Mouse (Mus musculus) heart, embryonic 16.5 days (tissue): ENCODE measurements at regions not wholly inside any gene's neighbourhood (a gene's known extent, or its start where the extent isn't known, plus 50 kb on each side); places are given as distances from the start of the nearest gene placed in this dataset.
"Not testable (repeated sequence)": the region's sequence is repeated elsewhere in the genome, so short reads cannot be mapped to it uniquely, and the experiment has no call there.

Source experiments
- ATAC-seq: fragments of 200-750 bp; cut with Nextera tagmentation; replicated peaks from 2 replicates; pipeline ENCODE4 v1.8.0; 2017; ENCODE audit warnings: moderate number of reproducible peaks; ENCODE audit not compliant: insufficient read depth, low FRiP score; ENCODE audit errors: extremely low read depth
- H3K27ac ChIP-seq: fragments of 300-500 bp; sonication (generic); 2 replicates; pipeline ENCODE4 v1.5.1; 2014; ENCODE audit warnings: mild to moderate bottlenecking, low read length, control low read depth, moderate library complexity
- H3K27me3 ChIP-seq: fragments of 300-500 bp; sonication (generic); 2 replicates; pipeline ENCODE4 v1.6.1; 2014; ENCODE audit warnings: low read length, mixed read lengths; ENCODE audit not compliant: control insufficient read depth, insufficient read depth
- H3K36me3 ChIP-seq: fragments of 300-500 bp; sonication (generic); 2 replicates; pipeline ENCODE4 v1.6.1; 2014; ENCODE audit not compliant: control insufficient read depth, insufficient read depth
- H3K4me1 ChIP-seq: fragments of 300-500 bp; sonication (generic); 2 replicates; pipeline ENCODE4 v1.6.1; 2014; ENCODE audit warnings: low read length, mixed read lengths; ENCODE audit not compliant: control insufficient read depth, insufficient read depth
- H3K4me2 ChIP-seq: fragments of 300-500 bp; sonication (generic); 2 replicates; pipeline ENCODE4 v1.6.1; 2014; ENCODE audit warnings: low read depth, mild to moderate bottlenecking, control low read depth, low read length
- H3K4me3 ChIP-seq: fragments of 300-500 bp; sonication (generic); 2 replicates; pipeline ENCODE4 v1.5.1; 2014; ENCODE audit warnings: mild to moderate bottlenecking, control low read depth, low read length
- H3K9ac ChIP-seq: fragments of 300-500 bp; sonication (generic); 2 replicates; pipeline ENCODE4 v1.6.1; 2014; ENCODE audit warnings: low read length, control low read depth
- H3K9me3 ChIP-seq: fragments of 300-500 bp; sonication (generic); replicated peaks from 2 replicates; pipeline ENCODE4 v1.6.1; 2016; ENCODE audit warnings: low read length; ENCODE audit not compliant: control insufficient read depth
- whole genome bisulfite sequencing: fragments of 180-500 bp; shearing (Covaris S2); extraction: QIAGEN DNeasy Blood & Tissue Kit; methylation state at CpG from one replicate; pipeline ENCODE4 v1.1.7; 2014; 5-methylcytosine and 5-hydroxymethylcytosine counted together

DNA sequence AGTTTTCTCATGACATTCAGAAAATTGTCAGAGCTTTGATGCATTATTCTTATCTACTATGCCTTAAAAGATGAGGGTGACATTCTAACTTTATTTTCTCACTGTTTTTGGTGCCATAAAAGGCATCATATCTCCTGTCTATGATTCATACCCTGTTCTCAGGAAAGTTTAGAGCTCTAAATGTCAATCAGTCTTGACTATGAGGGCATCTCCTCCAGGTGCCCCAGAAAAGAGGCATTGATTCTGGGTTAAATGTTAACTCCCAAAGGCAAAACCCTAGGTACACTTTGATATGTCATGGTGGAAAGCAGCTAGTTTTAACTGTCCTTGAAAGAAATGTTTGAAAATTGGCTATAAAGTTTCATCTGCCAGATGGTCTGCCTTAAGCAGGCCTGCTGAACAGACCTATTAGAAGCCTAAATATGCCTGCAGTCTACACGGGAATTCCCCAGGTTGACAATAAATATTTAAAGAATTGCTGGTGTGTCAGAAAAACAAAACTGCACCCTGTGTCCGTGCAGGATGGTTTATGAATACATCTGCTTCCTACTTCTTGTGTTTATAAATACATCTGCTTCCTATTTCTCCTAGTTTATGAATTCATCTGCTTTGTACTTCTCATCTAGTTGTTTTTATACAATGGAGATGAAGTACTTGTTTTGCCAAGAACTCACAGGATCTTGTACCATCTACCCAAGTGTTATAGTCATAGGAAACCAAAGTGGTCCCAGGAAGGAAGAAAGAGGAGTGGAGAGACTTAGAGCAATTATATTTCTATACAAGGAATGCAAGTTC lies 172.3 kb downstream of the Snca start:
- Histone ChIP-seq H3K27me3 (no peaks in the 10 kb centered on the region), H3K4me2 (no peak overlapping the region), H3K9me3 (no peaks in the 10 kb centered on the region), H3K36me3 (no peaks in the 10 kb centered on the region), H3K4me1 (no peaks in the 10 kb centered on the region), H3K4me3 (no peak overlapping the region), H3K9ac (no peak overlapping the region), H3K27ac (no peak overlapping the region)
- ATAC-seq, result no peak
- WGBS, result 50% methylated on average over 2 of the region's 2 CpGs

DNA sequence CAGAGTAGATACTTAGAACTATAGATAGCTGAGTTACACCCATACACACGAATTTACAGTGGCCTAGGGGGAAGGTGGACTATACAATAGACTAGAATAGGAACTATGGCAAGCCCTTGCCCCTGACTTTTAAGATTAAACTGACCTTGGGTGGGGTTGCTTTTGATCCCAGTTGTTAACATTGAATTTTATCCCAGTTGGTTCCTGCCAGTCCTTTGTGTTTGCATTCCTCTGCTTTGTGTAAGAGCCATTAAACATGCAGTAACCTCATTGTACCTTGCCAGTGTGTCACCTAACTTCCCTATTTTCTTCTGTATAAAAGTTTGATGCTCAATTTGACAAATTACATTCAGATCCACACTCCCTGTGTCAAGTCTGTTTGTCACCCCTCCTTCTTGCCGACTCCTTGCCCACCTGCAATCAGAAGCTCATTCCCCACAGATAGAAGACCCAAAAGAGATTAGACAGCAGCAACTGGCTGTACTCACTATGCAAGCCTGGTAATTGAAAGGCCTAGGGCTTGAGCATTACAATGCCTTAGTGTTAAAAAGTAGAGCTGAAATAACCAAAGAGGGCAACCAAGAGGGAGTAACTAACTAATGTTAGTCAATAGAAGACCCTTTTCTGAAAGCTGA lies 182.6 kb downstream of the Snca start:
- not testable (repeated sequence) for ATAC-seq

DNA sequence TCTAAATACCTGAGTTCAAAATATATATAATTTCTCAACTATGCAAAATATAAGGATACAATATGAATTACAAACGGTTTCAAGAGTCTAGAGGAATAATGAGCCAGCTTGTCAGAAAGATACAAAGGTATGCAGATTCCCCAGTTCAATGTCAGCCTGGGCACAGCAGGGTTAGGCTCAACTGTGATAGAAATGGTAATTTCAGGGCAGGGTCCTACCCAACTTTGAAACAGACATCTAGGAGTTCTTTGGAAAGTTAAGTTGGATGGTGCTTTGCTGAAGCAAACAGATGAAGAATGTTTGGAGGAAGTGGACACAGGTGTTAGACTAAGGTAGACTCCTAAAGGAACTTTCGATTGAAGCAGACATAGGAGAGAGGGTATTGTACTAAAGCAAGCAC lies 187.4 kb downstream of the Snca start:
- H3K9me3 ChIP-seq, result no peaks in the 10 kb centered on the region
- no peak overlapping the region for H3K27ac ChIP-seq
- no peaks in the 10 kb centered on the region for H3K36me3 ChIP-seq
- ATAC-seq, result no peak
- H3K4me1 ChIP-seq, result no peaks in the 10 kb centered on the region
- H3K4me2 ChIP-seq, result no peak overlapping the region
- H3K9ac ChIP-seq, result no peak overlapping the region
- WGBS, result 54% methylated on average over 2 of the region's 2 CpGs
- no peaks in the 10 kb centered on the region for H3K27me3 ChIP-seq
- H3K4me3 ChIP-seq, result no peak overlapping the region

More for the DNA sequence above, 182.6 kb downstream of the Snca start:
- not testable (repeated sequence) for H3K4me2 ChIP-seq, H3K9ac ChIP-seq, H3K4me1 ChIP-seq, H3K9me3 ChIP-seq, H3K4me3 ChIP-seq, H3K36me3 ChIP-seq, H3K27ac ChIP-seq, H3K27me3 ChIP-seq
- 42% methylated on average over 2 of the region's 2 CpGs for WGBS

DNA sequence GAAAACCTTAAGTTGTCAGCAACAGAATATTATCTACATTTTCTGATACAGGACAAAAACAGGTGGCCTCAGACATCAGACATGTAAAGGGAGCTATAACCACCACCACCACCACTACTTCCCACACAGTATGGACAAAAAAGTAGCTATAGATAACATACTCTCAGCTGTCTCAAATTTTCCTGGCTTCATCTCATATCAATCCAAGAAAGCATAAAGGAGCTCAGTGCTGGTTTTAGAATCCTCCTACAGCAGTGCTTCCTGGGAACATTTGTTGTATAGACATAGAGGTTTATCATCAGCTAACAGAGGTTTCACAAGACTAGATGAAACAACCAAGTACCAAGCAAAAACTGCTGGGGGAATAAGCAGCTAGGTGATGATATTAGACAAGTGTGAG lies 213.3 kb downstream of the Snca start:
- ATAC-seq, result no peak
- H3K9ac ChIP-seq, result no peak overlapping the region
- H3K36me3 ChIP-seq, result no peaks in the 10 kb centered on the region
- no peak overlapping the region for H3K4me2 ChIP-seq
- H3K4me3 ChIP-seq, result no peak overlapping the region
- no peaks in the 10 kb centered on the region for H3K27me3 ChIP-seq
- no peak overlapping the region for H3K27ac ChIP-seq
- no peaks in the 10 kb centered on the region for H3K9me3 ChIP-seq
- H3K4me1 ChIP-seq, result no peaks in the 10 kb centered on the region

DNA sequence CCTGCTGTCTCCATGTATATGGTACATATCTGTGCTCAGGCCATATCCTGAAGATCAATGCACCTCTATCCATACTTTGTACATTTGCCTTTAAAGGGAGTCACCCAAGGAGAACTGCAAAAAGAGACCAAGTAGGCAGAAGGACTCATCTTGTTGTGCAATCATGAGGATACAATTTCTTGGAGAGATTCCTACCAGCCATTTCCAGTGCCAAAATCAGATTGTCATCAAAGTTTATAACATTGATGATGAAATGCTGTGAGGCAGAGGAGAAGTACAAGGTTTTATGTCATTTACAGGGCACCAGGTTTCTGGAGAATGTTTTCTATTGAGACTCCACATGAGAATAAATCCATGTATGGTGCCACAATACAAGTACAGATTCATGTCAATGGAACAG lies 229.5 kb downstream of the Snca start:
- Histone ChIP-seq H3K27me3 (no peaks in the 10 kb centered on the region), H3K9me3 (no peaks in the 10 kb centered on the region), H3K27ac (no peak overlapping the region), H3K9ac (no peak overlapping the region), H3K4me1 (no peaks in the 10 kb centered on the region), H3K36me3 (no peaks in the 10 kb centered on the region), H3K4me2 (no peak overlapping the region), H3K4me3 (no peak overlapping the region)
- ATAC-seq, result no peak

DNA sequence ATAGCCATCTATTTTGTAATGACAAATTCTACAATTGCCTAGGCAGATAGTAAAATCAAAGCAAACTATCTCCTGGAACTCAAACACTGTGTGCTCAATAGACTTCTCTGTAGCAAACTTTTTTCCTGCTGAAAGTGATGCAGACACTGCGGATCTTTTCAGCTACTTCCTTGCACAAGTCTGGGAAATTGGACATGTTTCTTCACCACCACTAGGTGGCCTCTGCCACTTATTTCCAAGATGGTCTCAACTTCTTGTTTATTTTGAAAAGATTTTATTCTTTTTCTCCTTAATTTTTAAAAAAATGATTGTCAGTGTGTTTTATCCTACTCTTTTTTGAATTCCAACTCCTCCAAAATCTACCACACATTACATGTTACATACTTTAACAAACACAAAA lies 265.4 kb downstream of the Snca start:
- no peak overlapping the region for H3K27ac ChIP-seq
- H3K36me3 ChIP-seq, result no peaks in the 10 kb centered on the region
- WGBS, result 69% methylated on average over 1 of the region's 1 CpGs
- H3K4me2 ChIP-seq, result no peak overlapping the region
- H3K9me3 ChIP-seq, result no peaks in the 10 kb centered on the region
- H3K4me3 ChIP-seq, result no peak overlapping the region
- H3K4me1 ChIP-seq, result no peaks in the 10 kb centered on the region
- no peak overlapping the region for H3K9ac ChIP-seq
- H3K27me3 ChIP-seq, result no peaks in the 10 kb centered on the region
- ATAC-seq, result no peak

DNA sequence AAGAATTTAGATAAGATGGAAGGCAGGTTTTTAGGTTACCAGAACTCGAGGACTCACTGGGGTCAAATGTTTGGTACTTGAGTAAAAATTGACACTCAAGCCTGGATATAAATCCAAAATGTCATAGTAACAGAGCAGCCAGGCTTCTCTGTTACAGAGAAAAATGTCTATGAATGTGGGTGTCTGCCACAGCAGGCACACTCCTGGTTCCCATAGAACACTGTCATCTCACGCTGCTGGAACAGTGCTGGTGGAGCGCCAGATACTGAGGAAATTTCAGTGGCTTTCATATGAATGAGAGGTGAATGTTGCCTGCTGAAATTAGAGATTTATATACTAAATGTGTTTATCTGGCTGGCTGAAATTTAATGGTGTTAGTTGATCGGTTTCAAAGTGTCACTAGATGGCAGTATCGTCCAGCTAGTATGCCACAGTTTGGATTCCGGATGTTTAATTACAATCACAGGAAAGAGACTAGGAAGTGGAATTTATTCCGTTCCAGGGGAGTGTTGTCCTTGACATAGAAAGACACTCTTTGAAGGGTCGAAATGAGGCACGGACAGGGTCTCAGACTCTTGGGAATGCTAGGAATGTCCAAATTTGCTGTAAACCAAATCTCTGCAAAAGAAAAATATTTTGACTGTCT lies 273.9 kb downstream of the Snca start:
- H3K9ac ChIP-seq, result no peak overlapping the region
- no peaks in the 10 kb centered on the region for H3K36me3 ChIP-seq
- no peak overlapping the region for H3K27ac ChIP-seq
- H3K4me2 ChIP-seq, result peak overlapping the region; percentile 47
- no peak overlapping the region for H3K4me3 ChIP-seq
- no peak for ATAC-seq
- peaks cover 8% of the 10 kb centered on the region; the same call in 1 of the 2 replicates for H3K9me3 ChIP-seq
- no peaks in the 10 kb centered on the region for H3K27me3 ChIP-seq
- 35% methylated on average over 9 of the region's 9 CpGs for WGBS
- H3K4me1 ChIP-seq, result no peaks in the 10 kb centered on the region
